Mouse (Mus musculus) gastrocnemius, adult 8-10 months (tissue): ENCODE results near the gene Rbfox2. TPM values are rescaled to one million over a fixed set of nuclear protein-coding genes. Genes with fewer than 3 reads are reported as not detected.

Experiments
- DNase-seq, 2 experiments: peaks; one replicate each; pipeline ENCODE4 v3.0.0; 2022; ENCODE audit warnings: low spot score in 2 of 2
- total RNA-seq, 4 experiments: library from RNA; stranded (reverse); gene quantifications; 2 replicates each; pipeline ENCODE4 v1.2.4; 2022

Gene Rbfox2
- total RNA-seq, 4 experiments from 2014 or later = 40.8 to 56.7 (median 46.9) TPM

GRCm38 (mm10) chr15:77332272-77332991 lies 25.6 kb upstream of the Rbfox2 start:
- no peak for DNase-seq

GRCm38 (mm10) chr15:77331444-77331843 lies 24.6 kb upstream of the Rbfox2 start:
- no peak for DNase-seq

- no peak for DNase-seq
Measured at GRCm38 (mm10) chr15:77329681-77330180, 22.9 kb upstream of the Rbfox2 start.

- no peak for DNase-seq
Measured at GRCm38 (mm10) chr15:77326361-77326760, 19.6 kb upstream of the Rbfox2 start.

GRCm38 (mm10) chr15:77324426-77324825 lies 17.6 kb upstream of the Rbfox2 start:
- DNase-seq = no peak

- DNase-seq = no peak
Measured at GRCm38 (mm10) chr15:77323226-77323625, 16.4 kb upstream of the Rbfox2 start.

GRCm38 (mm10) chr15:77313701-77314100 lies 6.9 kb upstream of the Rbfox2 start:
- DNase-seq = no peak

GRCm38 (mm10) chr15:77312796-77313195 lies 6.0 kb upstream of the Rbfox2 start:
- no peak for DNase-seq

- DNase-seq = no peak
Measured at GRCm38 (mm10) chr15:77307767-77308495, 1.1 kb upstream of the Rbfox2 start.

GRCm38 (mm10) chr15:77305852-77306546 lies 805 bp downstream of the Rbfox2 start:
- peak; percentile 12 to 15 for DNase-seq

- DNase-seq = no peak
Measured at GRCm38 (mm10) chr15:77304960-77305359, 1.8 kb downstream of the Rbfox2 start.

- DNase-seq = peak in 1 of 2 experiments; percentile 15
Measured at GRCm38 (mm10) chr15:77301122-77301521, 5.7 kb downstream of the Rbfox2 start.

GRCm38 (mm10) chr15:77298564-77298963 lies 8.2 kb downstream of the Rbfox2 start:
- no peak for DNase-seq

GRCm38 (mm10) chr15:77296635-77297034 lies 10.2 kb downstream of the Rbfox2 start:
- DNase-seq = no peak

GRCm38 (mm10) chr15:77293493-77293892 lies 13.3 kb downstream of the Rbfox2 start:
- DNase-seq = no peak

GRCm38 (mm10) chr15:77292381-77292780 lies 14.4 kb downstream of the Rbfox2 start:
- DNase-seq = no peak

GRCm38 (mm10) chr15:77291471-77291870 lies 15.3 kb downstream of the Rbfox2 start:
- no peak for DNase-seq

- DNase-seq = no peak
Measured at GRCm38 (mm10) chr15:77290352-77290751, 16.5 kb downstream of the Rbfox2 start.

- DNase-seq = no peak
Measured at GRCm38 (mm10) chr15:77280130-77280529, 26.7 kb downstream of the Rbfox2 start.

GRCm38 (mm10) chr15:77278825-77279224 lies 28.0 kb downstream of the Rbfox2 start:
- DNase-seq = peak in 1 of 2 experiments; percentile 25

GRCm38 (mm10) chr15:77276838-77277725 lies 29.7 kb downstream of the Rbfox2 start:
- DNase-seq = no peak
